Mouse (Mus musculus) lung, postnatal 4 days (tissue): ENCODE results near the gene Pdha2.

ENCODE experiments used
- DNase-seq, 2 experiments: peaks; one replicate each; pipeline ENCODE4 v3.0.0; 2021

Gene Pdha2

GRCm38 (mm10) chr3:141212255-141212654 is at the start of gene Pdha2:
TSS of gene Pdha2 (minus strand) at chr3:141212355.
- no peak for DNase-seq

- no peak for DNase-seq
These were observed 48.4 kb upstream of the Pdha2 start for GRCm38 (mm10) chr3:141260518-141260917.

GRCm38 (mm10) chr3:141251440-141251839 is 39.3 kb upstream of the Pdha2 start:
- no peak for DNase-seq

DNA sequence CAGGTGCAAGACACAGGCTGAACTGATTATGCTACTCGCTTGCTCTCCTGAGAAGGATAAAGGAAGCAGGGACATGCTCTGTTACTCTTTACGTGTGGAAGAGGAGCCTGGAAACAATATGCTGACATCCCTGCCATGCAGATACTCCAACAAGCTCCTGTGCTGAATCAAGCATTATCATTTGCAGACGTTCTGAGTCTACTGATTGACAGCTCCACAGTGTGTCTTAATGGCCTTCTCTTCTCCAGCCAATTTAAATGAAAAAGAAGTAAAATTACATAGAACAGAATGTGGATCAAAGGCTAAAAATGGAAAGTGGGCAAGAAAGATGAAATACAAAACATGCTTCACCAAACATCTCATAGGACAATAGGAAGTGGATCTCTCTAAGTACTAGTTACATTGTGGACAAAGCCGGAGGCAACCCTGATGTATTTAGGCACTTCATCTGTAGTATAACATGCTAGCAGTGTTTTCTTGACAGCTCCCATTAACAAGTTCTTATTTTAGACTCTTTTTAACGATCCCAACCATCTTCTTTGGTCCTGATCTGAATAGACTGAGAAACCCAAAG is 32.7 kb upstream of the Pdha2 start:
- DNase-seq = no peak

- no peak for DNase-seq
These were observed 25.9 kb upstream of the Pdha2 start for GRCm38 (mm10) chr3:141238071-141238470.

DNA sequence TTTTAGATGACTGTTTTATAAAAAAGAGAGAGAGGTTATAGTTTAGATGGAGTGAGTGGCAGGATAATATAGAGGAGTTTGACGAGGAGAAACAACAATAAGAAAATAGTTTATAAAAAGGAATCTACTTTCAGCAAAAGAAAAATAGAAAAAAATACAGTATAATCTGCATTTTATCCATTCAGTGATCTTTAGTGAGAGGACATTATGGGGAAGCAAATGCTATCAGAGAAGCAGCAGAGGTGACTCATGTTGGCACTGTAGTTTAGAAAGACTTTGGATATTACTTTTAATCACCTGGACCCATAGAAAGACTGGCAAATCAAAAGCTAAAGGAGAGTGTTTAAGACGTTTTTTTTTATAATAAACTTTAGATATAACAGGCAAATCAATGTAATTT is 17.0 kb upstream of the Pdha2 start:
- no peak for DNase-seq

GRCm38 (mm10) chr3:141222339-141222738 is 10.2 kb upstream of the Pdha2 start:
- DNase-seq = no peak

DNA sequence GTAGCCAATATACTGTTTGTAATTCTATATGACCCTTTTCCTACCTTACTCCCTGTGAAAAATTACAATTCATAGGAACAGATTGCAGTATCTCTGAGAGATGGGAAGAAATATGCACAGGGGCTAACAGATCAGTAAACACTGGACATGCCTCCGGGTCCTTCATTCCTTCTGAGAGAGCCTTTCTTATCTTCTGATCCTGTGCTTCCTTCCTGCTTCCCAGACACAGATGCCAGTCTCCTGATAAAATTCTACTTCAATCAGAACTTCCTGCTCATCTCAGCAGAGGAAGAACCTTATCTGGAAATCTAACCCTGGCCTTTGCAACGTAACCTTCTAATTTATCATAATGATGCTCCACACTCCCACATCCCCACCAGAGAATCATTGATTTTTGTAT is 6.4 kb upstream of the Pdha2 start:
- DNase-seq = no peak

DNA sequence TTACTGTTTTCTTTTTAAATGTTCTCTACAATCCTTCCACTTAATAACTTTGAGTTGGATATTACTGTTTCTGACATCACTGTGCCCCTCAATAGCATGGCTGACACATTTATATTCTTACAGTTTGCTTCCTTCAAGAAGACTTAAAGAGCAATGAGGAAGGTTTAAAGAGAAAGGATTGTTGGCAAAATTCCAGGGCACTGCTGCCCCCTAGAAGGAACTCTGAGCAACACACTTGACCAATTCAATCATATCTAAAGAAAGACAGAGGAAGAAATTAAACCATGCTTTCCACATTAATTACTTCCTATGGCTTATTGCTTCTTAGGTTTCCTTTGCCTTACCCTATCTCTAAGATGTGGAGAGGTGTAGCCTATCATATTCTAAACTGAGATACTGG is 4.8 kb upstream of the Pdha2 start:
- DNase-seq = no peak

DNA sequence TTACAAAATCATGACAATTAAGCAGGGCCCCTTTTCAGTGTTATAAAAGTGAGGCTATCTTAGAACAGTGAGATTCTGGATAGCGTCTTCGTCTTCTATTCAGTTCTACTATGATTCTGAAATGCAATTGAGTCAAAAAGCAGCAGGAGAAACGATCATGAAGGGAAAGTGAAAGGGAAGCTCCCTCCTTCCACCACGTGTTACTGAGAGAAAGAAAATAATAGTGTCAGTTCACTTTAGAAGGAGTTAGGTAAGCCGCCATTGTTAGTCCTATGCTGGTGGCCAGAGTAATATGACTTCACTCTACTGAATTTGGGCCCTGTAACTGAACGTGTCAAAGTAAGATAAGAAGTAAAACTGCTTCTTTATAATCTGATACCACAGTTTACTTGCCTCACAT is 4.1 kb upstream of the Pdha2 start:
- no peak for DNase-seq

DNA sequence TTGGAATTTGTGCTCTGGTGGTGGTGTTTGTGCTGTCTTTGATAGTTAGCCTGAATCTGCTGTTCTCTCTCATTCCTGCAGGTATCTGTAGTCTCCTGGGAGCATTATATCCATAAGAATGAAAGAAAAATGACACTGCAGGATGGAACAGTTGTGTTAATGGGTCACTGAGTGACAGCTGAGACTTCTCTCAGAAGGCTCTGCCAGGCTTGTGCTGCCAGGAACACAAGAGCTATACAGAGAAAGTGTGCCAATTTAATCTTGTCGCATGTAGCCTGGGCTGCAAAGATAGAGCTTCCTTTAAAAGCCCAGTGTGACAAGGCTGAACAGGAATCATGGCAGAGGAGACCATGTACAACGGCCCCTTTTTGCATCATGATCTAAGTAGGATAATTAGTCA is 2.6 kb upstream of the Pdha2 start:
- DNase-seq = no peak

GRCm38 (mm10) chr3:141214197-141214596 is 2.0 kb upstream of the Pdha2 start:
- no peak for DNase-seq

GRCm38 (mm10) chr3:141211644-141212043 is 511 bp downstream of the Pdha2 start:
- DNase-seq = no peak

DNA sequence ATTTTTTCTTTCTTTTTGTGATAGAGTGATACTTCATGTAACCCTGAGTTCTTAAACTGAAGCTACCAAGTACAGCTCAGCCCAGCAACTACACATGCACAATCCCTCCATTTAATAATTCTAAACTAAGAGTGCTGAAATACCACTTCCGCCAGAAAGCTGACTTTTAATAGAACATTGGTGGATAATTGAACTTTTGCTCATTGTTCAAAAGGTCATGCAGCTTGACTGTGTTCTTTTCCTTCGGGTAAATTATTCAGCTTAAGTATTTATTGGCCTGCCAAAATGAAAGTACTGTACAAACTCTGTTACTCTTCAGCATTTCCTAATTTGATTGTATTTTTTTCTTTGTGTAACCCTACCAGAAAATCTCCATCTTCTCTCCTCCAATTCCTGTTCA is 10.4 kb downstream of the Pdha2 start:
- no peak for DNase-seq

DNA sequence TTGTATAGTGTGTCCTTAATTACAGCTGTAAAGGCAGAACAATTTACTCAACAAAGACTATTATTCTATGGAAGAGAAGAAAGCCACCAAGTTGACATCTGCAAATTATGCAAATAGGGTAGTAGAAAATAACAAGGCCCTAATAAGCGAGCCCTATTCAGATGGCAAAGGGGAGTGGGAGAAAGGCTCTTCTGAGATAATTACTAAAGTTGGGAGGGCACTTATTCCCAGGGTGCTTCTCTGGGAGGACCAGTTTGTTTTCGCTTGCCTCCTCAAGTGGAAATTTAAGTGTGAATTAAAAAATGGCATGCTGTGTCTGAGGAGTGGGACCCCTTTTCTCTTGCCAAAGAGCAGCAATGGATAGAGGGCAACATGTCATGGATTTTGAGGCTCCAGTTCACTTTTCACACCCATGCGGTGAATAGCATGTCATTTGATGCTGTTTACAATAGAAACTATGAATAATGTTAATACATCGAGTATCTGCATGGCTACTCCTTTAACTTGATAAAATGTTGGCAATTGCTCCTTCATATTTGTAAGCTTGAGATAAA is 14.8 kb downstream of the Pdha2 start:
- no peak for DNase-seq

GRCm38 (mm10) chr3:141191653-141192052 is 20.5 kb downstream of the Pdha2 start:
- no peak for DNase-seq

DNA sequence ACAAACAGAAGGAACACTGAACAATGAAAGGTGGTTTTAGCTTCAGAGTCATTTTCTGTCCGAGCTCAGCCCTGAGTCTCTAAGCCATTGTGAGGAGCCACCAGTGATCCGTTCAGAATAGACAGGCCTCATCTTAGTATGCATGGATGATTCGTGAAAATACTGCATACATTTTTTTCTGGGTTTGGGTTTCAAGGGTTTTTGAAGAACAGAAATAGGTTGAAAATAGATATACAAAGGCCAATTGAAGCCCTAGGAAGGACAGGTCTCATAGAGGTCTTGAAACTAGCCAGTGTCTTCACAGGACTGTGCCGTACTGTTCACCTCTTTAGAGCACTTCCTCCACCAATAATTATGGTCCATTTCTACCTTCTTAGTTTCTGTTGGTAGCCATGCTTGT is 21.7 kb downstream of the Pdha2 start:
- DNase-seq = no peak

DNA sequence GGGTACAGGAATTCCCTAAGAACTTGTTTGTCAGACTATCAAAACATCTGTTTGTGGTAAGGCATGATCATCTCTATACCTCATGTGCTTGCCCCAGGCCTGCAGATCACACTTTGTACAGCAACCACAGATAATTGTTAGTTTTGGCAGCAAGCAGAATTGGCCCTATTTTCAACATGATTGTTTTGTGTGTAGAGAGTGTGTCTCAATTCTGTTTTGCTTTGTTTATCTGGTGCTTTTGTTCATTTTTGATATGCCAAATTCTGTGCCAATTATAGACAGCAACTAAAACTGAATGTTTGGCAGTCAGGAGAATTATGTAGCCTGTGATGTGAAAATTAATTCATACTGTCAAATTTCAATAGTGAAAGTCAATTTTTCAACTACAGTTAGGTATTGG is 51.2 kb downstream of the Pdha2 start:
- no peak for DNase-seq
